Mouse (Mus musculus) embryonic stem cell, embryonic (primary cell): ENCODE measurements at regions not wholly inside any gene's neighbourhood (a gene's known extent, or its start where the extent isn't known, plus 50 kb on each side); places are given as distances from the start of the nearest gene placed in this dataset.

ENCODE experiments used
- CTCF ChIA-PET, 4 experiments: fragments of 300-600 bp in 2 of 4; fragments of 350-600 bp in 2 of 4; sonication (Branson Sonifier 250); formaldehyde crosslinking; loops; one replicate each; lab custom pipeline; 2022; ENCODE audit warnings: inconsistent platforms in 2 of 4; lab: Charles Lee
- POLR2A ChIA-PET, 4 experiments: fragments of 300-600 bp in 2 of 4; fragments of 350-600 bp in 2 of 4; sonication (Branson Sonifier 250); formaldehyde crosslinking; loops; one replicate each; lab custom pipeline; 2022; ENCODE audit warnings: antibody characterized with exemption in 4 of 4, inconsistent platforms in 1 of 4; lab: Charles Lee

DNA sequence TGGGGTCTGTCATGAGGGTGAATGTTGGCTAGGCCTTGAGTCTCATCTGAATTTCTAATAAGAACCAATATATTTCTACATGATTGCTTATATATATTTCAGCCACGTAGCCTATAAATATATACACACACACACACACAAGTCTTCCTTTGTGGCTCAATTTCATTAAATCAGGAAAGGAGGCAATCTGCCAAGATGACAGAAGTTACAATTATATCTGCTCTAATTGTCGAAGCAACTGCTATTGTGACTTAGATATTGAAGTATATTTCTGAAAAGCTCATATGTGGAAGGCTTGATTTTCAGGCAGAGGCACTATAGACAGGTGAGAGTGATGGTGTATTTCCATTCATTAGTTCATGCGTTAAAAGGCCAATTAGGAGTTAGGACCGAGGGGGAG lies 850.7 kb downstream of the H2al1n start:
- ChIA-PET POLR2A (no interaction called here), CTCF (no interaction called here)

DNA sequence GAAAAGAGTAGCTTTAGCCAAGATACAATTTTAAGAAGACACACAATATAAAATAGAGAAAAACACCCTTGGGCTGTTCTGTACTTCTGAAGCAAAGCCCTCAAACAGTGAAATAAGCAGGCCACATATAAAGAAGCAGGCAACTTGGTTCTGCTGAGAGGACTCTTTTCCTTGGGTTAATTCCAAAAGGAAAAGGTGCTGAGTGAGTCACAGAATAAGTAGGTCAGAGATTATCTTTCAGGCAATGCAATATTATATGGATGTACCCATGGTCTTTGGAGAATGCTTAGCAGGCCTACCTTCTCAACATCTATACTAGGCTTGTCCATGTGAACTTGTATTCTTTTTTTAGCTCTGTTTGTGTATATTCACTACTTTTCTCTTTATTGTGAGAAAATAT lies 854.8 kb downstream of the H2al1n start:
- ChIA-PET POLR2A (no interaction called here), CTCF (interaction anchor here in 1 of 4 experiments (1.6 kb wide), 1 partner anchor 12 kb away, joined by 3 read pairs; no protein-coding TSS in a partner anchor)
